Mouse (Mus musculus) heart, adult 11 months (tissue): ENCODE data around the gene Omp.

Experiments
- DNase-seq: peaks from one replicate; pipeline ENCODE4 v3.0.0; 2022

Gene Omp

GRCm38 (mm10) chr7:98164999-98165528 is 19.8 kb upstream of the Omp start:
- DNase-seq: peak; percentile 95

- DNase-seq: peak; percentile 87
Observed at GRCm38 (mm10) chr7:98164382-98164998, 19.2 kb upstream of the Omp start.

GRCm38 (mm10) chr7:98163700-98164099 is 18.4 kb upstream of the Omp start:
- DNase-seq: no peak

- DNase-seq: no peak
Observed at GRCm38 (mm10) chr7:98162239-98162638, 16.9 kb upstream of the Omp start.

DNA sequence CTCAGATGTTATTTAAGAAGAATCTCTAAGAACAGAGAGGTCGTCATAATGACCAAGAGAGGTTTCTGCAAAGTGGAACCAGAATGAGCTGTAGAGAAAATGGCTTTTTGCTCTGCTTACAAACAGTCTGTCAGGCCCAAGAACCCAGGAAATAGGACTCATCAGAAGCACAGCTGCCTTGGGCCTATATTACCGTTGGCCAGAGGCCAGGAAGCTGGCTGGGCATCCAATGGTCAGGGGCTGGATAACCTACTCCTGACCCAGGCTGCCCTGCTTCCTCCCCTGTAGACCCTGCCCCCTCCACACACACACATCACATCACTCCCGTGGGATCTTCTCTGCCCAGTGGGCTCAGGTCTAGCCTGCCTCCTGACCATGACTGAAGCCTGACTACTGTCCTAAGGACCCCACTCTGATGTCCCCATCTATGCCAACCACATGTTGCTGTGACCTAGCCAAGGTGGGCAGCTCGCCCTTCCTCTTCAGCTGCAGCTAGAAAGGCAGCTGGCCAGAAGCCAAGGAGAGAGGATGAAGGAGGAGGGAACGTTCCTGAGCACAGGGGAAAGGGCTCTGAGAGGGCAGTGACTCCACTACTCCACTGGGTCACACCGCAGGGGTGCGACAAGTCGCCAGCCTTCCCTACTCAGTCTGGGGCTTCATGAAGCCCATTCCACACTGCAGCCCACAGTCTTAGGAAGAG is 14.9 kb upstream of the Omp start:
- peak; percentile 93 for DNase-seq

GRCm38 (mm10) chr7:98158481-98158880 is 13.2 kb upstream of the Omp start:
- DNase-seq: no peak

GRCm38 (mm10) chr7:98157636-98158332 is 12.5 kb upstream of the Omp start:
- no peak for DNase-seq

GRCm38 (mm10) chr7:98156280-98156665 is 11.0 kb upstream of the Omp start:
- DNase-seq: peak; percentile 89

DNA sequence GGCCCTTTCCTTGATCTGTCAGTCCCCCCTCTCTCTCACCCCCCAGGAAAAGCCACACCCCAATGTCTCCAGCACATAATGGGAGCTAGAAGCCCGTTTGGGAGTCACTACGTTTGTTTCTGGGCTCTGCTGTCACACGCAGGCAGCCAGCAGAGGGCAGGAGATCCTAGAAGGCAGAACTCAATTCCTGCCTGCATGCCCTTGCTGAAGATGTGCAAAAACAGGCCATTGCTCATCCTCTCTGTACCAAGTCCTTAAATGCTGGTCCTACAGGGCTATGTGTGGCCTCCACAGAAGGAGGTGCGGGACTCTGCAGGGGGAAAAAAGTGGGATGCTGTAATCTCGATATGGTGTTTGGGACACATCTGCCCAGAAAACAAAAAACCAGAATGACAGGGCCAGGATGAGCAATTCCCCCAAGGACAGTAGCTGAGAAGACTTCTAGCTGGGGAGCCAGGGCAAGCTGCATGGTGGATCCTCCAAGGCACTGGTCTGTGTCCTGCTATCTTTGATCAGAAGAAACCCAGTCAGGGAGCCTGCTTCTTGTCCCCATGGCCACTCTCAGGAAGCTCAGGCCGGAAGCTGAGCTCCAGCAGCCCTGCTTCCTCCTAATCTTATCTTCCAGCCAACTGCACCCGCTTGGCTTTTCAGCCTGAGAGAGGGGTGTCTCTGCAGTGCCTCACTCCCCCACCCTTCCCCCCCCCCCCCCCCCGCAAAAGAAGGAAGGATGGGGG is 10.4 kb upstream of the Omp start:
- peak; percentile 93 for DNase-seq

DNA sequence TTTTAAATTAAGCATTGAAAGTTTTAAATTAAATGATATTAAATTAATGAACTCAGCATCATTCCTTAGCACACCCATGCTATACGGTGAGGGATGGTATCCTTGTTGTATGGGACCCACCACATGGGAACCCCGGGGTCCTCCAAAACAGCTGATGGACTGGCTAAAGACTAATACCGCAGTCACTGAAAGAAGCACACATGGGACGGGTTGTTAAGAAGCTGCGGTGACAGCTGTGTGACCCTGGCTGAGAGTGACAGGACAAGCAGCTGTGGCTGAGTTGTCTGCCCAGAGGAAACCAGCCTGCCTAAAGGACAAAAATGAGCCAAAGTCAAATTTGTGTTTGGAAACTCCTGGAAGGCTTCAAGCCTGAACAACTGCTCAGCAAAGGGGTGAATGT is 8.6 kb upstream of the Omp start:
- no peak for DNase-seq

DNA sequence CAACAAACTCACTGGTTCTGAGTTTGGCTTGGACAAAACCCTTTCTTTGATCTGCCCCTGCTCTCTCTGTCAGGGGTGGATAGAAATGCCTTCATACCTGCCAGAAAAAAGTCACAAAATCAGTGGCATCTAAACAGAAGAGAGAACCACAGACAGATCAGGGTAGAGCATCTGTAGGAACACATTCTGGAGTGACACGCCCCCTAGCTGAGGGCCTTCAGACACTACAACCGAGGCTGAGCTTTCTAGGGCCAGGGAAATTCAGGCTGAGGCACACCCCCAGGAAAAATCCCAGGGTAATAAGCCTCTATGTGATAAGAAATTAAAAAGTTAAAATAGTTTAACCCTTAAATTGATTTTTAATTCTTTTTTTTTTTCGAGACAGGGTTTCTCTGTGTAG is 8.0 kb upstream of the Omp start:
- DNase-seq: no peak

DNA sequence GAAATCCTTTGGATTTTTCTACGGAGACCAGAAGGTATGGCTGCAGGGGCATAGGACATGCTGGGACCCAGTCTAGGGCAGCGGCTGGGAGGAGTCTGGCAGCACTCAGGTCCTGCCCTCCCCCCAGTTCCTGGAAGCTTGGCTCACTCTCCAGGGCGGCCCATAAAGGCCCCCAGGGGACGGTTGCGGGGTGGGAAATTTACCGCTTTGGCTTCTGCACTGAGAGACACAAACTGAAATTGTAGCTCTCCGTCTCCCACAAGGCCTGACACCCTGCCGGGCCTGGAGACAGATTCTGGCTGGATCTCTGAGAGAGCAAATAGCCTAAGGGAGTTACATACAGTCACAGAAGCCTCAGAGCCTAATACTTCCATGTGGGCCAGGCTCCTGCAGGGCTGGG is 7.1 kb upstream of the Omp start:
- peak; percentile 93 for DNase-seq

DNA sequence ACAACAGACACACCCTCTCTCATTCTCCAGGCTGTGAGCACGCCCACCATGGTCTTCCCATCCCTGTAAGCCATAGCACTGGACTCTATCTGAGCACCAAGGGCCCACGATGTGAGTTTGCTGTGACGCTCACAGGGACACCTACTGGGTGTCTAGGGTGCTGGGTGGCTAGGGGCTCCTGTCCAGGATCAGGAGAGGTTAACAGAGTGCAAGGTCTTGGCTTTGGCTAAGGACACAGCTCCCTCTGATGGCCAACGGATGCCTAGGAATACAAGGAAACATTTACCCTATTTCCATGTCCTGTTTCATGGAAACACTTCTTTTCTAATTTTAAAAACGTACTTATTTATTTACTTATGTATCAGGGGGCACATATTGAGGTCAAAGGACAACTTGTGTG is 5.2 kb upstream of the Omp start:
- DNase-seq: no peak

GRCm38 (mm10) chr7:98149802-98150201 is 4.5 kb upstream of the Omp start:
- no peak for DNase-seq

- DNase-seq: no peak
Observed at GRCm38 (mm10) chr7:98148721-98149407, 3.6 kb upstream of the Omp start.

GRCm38 (mm10) chr7:98147766-98148165 is 2.5 kb upstream of the Omp start:
- DNase-seq: no peak

DNA sequence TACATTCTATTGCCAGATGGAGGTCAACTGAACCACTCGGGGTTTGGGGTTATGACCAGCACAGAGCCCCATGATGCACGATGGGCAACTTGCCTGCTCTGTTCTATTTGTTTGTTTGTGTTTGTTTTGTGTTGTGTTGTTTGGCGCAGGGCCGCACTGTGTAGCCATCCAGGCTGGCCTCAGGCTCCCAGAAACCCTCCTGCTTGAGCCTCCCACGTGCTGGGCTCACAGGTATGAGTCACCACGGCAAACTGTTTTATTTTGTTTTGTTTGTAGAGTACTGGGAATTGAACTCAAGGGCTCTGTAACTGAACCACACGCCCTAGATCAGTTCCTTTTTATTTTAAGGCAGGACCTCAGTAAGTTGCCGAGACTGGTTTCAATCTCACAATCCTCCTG is 1.1 kb upstream of the Omp start:
- no peak for DNase-seq

DNA sequence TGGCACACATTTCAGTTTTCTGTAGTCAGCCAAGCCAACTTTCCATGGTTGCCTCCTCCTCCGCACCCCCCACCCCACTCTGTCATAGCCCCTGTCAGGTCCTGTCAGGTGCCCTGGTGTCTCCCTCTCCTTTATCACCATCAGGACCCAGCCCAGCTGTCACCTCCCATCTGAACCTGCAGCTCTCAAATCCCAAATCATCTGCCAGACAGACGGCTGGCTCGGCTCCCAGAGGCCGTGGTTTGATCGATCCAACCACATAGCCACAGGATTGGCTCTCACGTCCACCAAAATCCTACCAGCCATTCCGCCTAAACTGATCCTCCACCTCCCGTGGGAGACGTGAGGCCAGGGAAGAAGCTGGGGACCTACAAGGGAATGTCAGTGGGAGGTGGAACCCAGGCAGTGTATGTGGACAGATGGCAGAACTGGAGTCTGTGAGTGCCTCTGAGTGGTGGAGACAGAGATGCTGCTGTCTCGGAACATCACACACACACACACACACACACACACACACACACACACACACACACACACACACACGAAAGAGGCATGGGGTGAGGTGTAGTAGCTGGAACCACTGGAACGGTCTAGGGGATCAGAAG is 642 bp upstream of the Omp start:
- DNase-seq: no peak

GRCm38 (mm10) chr7:98142648-98143047 is 2.7 kb downstream of the Omp start:
- DNase-seq: no peak

- DNase-seq: no peak
Observed at GRCm38 (mm10) chr7:98142247-98142646, 3.1 kb downstream of the Omp start.

DNA sequence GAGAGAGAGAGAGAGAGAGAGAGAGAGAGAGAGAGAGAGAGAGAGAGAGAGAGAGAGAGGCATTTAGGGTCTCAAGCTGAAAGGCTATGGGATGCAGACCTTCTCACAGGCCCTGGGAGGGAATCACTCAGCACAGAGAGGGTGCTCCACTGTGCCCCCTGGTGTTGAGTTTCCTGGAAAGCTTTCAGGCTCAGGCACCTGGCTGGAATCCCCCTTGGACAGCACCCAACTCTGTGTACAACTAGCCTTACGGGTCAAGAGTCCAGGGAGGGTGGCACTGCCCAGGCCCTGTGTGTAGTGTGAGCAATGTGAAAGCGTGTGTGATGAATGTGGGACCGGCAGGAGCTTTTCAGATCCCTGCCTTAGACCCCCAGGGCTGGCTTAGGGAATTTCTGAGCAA is 4.1 kb downstream of the Omp start:
- DNase-seq: no peak

DNA sequence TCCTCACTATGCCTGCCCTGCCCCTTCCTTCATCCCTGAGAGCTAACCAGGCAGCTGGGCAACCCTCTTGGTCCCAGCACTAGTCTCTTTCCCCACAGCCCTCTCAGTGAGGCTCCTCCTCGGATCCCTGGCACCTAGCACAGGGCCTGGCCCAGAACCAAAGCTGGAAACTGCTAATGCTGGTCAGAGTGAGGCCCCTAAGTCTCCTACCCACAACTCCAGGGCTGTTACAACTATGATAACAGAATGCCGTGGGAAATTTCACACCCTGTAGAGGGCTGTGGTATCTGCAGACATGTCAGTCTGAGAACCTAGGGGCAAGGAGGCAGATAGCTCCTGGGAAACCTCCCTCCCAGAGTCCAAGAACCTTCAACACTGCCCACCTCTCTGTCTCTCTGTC is 4.7 kb downstream of the Omp start:
- DNase-seq: no peak
